In genomic region chr1:92099502-92099901, GRCm38 (mm10) we compare ENCODE assay signal across 7 mouse cellular contexts.
DNase-seq lines count a peak whose midpoint lies in the region.

No protein-coding gene starts in this region.

- intact Hi-C loops in left cerebral cortex, postnatal 4 days (cut with DNase I), result no loop called here

- DNase-seq in left cerebral cortex, postnatal 4 days, result peak; percentile 45
- no peak for DNase-seq in left cerebral cortex, adult 18-20 months (ENCODE audit: low spot score in 2 of 2)
- peak; percentile 86 for DNase-seq in adrenal gland, adult 2 months
- peak; percentile 99 for DNase-seq in fat pad, adult 2 months (ENCODE audit: extremely low read depth, low read depth, low spot score)
- peak; percentile 53 for DNase-seq in lung, postnatal 25 days (ENCODE audit: low spot score)
- no peak for DNase-seq in B cell, adult 2 months
- DNase-seq in right cerebral cortex, postnatal 25 days, result no peak

Comparison
In these comparisons a context has a peak if more than half of its experiments do, and no peak if none do; other contexts are left out.
1. DNase-seq: peak in left cerebral cortex, postnatal 4 days (single experiment), adrenal gland, adult 2 months (single experiment), fat pad, adult 2 months (single experiment) and lung, postnatal 25 days (single experiment); none in left cerebral cortex, adult 18-20 months (0 of 2), B cell, adult 2 months (0 of 2) and right cerebral cortex, postnatal 25 days (single experiment).